Mouse (Mus musculus) cerebellum, adult (tissue): Measurements from ENCODE around the gene Syna.

ENCODE experiments used
- ATAC-seq: cut with Nextera tagmentation; 2 replicates; pipeline ENCODE4 v1.9.2; 2017; ENCODE audit warnings: mild to moderate bottlenecking, moderate library complexity, mixed read lengths; ENCODE audit not compliant: insufficient number of reproducible peaks, low FRiP score, low TSS enrichment

The Syna gene

GRCm38 (mm10) chr5:134536036-134536435 is 23.9 kb downstream of the Syna start:
- no peak for ATAC-seq

- no peak for ATAC-seq
Measured at GRCm38 (mm10) chr5:134532417-134532816, 27.6 kb downstream of the Syna start.

DNA sequence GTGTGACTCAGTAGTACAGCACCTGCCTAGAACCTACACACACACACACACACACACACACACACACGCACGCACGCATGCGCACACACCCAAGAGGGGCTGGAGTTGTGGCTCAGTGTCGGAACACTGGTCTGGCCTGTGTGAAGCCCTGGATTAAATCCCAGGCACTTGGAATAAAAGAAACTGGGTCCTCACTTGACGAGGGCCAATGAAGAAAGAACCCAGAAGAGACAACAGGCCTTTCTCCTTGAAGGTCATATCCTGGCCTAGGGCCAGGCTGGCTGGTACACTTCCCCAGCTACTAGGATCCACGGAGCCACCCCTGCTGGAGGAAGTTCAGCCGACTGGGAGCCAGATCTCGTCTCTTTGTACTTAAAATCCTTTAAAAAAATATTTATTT is 28.4 kb downstream of the Syna start:
- no peak for ATAC-seq

GRCm38 (mm10) chr5:134530830-134531229 is 29.1 kb downstream of the Syna start:
- peak; percentile 83 for ATAC-seq

GRCm38 (mm10) chr5:134528488-134528887 is 31.5 kb downstream of the Syna start:
- ATAC-seq, result no peak

DNA sequence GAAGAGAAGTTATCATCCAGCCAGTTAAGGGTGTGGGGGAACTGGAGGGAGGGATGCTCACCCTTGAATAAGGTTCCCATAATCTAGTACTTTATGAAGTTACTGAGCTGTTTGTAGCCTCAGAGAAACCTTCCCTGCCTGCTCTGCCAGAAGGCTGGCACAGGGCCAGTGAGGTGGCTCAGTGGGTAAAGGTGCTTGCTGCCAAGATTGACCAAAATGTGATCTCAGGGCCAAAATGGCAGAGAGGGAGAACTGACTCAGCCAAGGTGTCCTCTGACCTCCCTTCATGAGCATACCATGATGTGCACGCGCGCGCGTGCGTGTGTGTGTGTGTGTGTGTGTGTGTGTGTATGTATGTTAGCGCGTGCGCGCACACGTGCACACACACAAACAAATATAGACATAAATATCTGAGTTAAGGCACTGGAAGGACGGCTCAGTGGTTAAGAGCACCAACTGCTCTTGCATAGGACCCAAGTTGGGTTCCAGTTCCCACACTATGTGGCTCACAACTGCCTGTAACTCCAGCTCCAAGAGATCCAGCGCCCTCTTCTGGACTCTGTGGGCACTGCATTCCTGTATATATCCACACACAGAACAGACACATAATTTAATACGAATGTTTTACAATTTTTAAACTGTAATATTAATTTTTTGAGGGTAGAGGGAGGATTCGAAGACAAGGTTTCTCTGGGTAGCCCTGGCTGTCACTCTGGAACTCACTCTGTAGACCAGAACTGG is 33.8 kb downstream of the Syna start:
- ATAC-seq, result peak; percentile 57; the same call in 1 of the 2 replicates

DNA sequence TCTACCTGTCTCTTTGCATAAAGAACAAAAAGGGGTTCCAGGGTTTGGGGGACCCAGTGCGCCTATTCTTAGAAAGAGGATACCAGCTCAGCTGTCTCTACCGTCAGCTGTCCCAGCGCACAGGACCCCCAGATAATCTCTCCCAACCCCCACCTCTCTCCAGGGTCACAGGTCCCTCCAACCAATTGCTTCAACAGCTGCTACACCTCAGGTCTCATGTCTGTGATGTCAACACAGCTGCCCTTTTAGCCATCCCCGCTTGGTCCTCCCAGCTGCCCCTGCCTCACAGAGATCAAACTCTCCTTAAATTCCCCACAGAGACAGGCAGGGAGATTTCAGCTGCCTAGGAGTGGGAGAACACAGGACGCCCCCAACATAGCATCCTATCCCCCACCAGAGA is 36.2 kb downstream of the Syna start:
- ATAC-seq, result no peak

DNA sequence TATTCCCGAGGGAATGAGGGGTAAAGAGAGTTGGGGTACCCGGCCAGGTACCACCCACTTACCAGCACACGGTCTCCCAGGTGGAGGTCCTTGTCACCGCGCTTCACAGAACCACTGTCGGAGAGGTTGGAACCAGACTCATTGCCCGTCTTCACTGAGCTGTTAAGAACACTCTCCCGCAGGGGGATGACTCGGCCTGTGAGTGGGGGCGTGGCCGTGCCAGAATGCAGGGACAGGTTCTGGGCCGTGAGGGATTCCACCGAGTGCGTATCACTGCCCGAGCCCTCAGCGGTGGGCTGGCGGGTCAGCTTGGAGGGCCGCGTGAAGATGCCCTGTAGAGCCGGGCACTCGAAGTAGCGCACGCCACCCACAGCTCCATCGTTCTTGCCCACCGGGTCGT is 37.4 kb downstream of the Syna start:
- no peak for ATAC-seq

DNA sequence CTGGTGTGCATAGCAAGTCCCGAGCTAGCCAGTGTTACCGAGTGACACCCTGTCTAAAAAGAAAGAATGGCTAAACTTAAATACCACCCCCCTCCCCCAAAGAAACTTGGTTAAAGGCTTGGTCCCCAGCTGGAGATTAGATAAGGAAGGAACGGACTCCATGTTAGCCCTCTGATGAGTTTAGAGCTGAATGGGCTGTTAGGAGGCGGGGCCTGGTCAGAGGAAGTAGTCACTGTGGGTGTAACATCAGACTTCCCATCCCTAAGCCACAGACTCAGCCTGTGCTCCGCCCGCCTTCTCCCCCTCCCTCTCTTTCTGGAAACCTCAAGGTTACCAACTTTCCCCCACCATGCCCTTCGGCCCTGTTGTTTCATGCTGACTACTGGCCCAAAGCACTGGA is 38.2 kb downstream of the Syna start:
- no peak for ATAC-seq

- ATAC-seq, result no peak
Measured at GRCm38 (mm10) chr5:134521131-134521530, 38.8 kb downstream of the Syna start.

- no peak for ATAC-seq
Measured at GRCm38 (mm10) chr5:134520120-134520519, 39.9 kb downstream of the Syna start.

DNA sequence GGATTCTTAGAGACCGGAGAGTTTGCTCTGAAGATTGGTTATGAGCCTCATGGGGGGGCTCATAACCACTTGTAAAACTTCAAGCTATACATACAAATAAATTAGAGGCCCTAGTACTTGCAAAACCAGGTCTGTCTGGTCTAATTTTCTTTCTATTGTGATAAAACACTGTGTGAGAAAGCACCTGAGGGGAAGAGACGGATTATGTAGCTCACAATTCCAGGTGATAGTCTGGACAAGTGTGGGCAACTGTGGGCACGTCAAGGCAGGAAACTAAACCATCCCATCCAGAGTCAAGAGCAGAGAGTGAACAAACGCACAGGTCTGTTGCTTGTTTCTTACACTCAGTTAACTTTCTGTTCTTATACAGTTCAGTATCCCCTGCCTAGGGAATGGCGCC is 40.5 kb downstream of the Syna start:
- ATAC-seq, result no peak

- ATAC-seq, result no peak
Measured at GRCm38 (mm10) chr5:134512086-134512485, 47.9 kb downstream of the Syna start.

- no peak for ATAC-seq
Measured at GRCm38 (mm10) chr5:134510266-134510665, 49.7 kb downstream of the Syna start.

DNA sequence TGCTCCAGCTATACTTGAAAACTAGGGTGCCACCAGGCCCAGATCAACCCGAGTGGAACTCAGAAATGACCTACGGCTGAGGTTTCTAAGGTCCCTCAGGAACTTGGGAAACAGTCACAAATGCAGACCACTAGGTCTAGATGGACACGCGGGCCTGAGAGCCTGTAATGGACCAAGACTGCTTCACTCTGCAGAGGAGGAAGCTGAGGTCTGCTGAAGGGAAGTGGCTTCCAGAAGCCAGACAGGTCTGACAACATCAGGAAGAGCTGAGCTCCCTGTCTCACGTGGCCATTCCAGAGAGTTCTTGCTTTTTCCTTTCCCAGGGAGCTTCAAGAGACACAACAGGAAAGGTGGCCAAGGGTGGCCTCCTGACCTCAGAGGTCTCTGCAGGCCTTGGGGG is 51.0 kb downstream of the Syna start:
- ATAC-seq, result no peak
